Mouse (Mus musculus): Measurements from ENCODE around the gene Gdap1l1.
"Not testable (repeated sequence)": the region's sequence is repeated elsewhere in the genome, so short reads cannot be mapped to it uniquely, and the experiment has no call there.

The Gdap1l1 gene

GRCm38 (mm10) chr2:163438246-163438618, at the start of gene Gdap1l1:
Gene Gdap1l1 (plus strand): TSS chr2:163438476.
- DNase-seq: no peak

- DNase-seq: no peak
These were observed 45.8 kb upstream of the Gdap1l1 start for GRCm38 (mm10) chr2:163392436-163392835.

DNA sequence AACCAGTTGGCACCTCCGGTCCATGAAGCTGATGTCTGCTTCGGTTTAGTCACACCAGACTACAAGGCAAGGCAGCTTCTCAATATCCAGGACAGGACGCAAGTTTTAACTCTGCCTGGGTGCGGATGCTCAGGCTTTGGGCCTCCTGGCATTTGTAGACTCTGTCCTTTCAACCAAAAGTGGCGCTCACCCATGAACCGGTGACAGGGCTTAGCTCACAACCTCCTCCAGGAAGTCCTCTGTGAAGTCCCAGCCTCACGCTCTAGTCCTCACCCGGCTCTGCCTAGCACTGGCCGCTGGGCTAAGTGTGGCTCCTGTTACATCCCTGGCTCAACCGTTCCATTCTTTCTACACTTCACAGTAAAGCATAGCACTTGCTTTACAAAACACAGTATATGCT, 45.0 kb upstream of the Gdap1l1 start:
- no peak for DNase-seq

DNA sequence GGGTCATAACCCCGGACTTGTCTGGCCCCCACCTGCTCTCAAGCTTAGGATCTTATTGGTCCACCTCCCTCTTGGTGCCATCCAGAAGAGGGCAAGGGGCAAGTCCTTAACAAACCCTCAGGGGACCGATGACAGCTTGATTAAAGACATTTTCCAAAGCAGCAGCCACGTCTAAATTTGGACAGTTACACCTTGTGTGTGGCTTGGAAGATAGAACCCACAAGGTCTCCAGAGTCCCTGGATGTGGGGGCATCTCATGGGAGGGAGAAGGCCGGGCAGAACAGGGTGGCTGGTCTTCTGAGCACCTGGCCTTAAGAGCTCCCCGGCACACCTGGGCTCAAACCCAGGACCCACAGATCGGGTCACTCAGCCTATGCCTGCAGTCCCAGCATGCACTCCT, 44.3 kb upstream of the Gdap1l1 start:
- no peak for DNase-seq

DNA sequence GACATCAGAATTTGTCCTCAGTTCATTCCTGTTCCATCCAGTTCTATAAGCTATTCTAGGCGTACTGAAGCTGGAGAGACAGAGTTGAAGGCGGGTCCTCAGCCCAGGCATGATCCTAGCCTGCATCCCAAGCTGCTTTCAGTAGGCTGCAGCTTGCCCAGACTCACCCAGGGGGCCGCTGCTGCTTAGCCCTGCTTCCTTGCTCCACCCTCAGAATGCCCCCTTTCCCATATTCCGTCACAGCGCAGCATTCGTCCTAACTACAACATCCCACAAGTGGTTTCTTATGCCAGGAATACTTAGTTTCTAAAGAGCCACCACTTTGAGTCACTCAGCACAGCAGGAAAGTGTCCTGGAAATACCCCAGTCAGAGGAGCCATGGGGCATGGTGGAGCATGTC, 43.3 kb upstream of the Gdap1l1 start:
- no peak for DNase-seq

DNA sequence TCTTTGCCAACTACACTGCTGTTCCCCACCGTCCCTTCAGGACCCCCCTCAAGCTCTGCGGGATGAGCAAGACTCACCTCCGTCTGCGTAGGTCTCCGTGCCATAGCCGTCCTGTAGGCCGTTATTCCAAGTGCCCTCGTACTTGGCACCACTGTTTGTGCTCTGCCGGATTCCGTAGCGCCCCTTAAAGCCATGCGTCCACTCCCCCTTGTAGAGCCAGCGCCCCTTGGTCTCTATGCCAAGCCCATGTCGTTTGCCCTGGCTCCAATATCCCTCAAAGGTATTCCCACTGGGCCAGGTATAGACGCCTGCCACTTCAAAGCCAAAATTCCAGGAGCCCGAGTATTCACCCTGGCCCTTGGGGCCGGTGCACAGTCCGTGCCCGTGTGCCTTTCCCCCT, 41.2 kb upstream of the Gdap1l1 start:
- no peak for DNase-seq

GRCm38 (mm10) chr2:163397905-163398304, 40.4 kb upstream of the Gdap1l1 start, which contains the start of gene Jph2:
Gene Jph2 (minus strand): TSS chr2:163397993.
- peak; percentile 55 for DNase-seq

GRCm38 (mm10) chr2:163398770-163399169, 39.5 kb upstream of the Gdap1l1 start:
- DNase-seq: no peak

DNA sequence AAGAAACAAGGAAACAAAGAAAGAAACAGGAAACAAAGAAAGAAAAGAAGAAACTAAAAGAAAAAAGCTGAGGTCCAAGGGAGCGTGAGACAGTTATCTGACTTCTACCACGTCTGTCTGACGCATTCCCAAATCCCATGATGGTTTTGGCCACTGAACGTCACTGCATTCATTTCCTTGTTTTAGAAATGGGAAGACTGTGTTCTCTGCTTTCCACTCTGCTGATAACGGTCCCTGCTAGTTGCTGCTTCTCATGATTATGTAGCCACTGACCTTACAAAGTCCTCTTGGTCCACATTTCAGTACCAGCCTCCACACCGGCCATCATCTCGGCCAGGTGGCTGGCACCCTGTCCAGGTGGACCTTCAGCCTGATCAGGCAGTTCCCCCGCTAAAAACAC, 39.1 kb upstream of the Gdap1l1 start:
- DNase-seq: no peak

DNA sequence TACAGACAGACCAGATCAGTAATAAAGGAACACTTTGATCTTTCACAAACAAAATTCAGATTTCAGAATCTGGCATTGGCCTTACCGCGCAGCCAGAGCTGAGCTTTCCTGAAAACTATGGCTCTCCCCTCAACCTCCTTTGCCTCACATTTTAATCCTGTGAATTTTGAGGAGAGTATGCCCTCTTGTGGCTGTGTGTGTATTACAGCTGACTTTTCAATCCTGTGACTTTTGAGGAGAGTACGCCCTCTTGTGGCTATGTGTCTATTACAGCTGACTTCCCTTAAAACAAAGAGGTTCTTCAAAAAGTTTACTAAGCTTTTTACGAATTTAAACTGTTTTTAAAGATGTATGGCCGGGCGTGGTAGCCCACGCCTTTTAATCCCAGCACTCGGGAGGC, 37.1 kb upstream of the Gdap1l1 start:
- peak; percentile 95 for DNase-seq

GRCm38 (mm10) chr2:163404037-163404815, 34.0 kb upstream of the Gdap1l1 start:
- DNase-seq: no peak

- DNase-seq: no peak
These were observed 28.1 kb upstream of the Gdap1l1 start for GRCm38 (mm10) chr2:163410211-163410610.

DNA sequence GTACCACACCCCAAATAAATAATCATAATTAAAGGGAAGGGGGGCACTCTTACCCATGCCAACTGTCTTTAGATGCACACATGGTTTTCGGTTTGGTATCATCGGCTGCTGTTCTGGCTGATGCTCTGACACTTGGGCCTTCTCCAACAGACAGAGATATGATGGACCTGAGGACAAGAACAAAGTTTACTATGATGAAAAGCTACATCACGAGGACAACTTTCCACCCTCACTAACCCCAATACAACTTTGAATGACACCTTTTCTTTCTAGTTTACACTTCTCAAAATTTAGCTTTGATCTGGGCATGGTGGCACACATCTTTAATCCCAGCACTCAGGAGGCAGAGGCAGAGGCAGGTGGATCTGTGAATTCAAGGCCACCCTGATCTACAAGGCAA, 26.9 kb upstream of the Gdap1l1 start:
- not testable (repeated sequence) for DNase-seq

DNA sequence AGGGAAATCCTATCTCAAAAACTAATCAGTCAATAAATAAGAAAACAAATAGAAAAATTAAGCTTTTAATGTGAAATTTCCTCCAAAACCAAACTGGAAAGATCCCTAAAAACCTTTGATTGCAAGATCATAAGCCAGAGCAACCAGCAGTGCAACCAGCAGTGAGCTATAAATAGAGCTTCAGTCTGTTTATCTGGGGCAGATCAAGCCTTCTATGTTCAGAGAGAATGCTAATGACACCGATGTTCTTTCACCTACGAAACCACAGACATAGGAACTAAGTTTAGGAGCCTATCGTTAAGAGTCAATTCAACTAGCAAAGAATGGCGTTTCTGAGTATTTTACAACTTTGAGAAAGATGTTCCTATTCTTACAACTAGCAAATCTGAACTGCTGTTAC, 26.4 kb upstream of the Gdap1l1 start:
- no peak for DNase-seq

- no peak for DNase-seq
These were observed 25.9 kb upstream of the Gdap1l1 start for GRCm38 (mm10) chr2:163412419-163412818.

DNA sequence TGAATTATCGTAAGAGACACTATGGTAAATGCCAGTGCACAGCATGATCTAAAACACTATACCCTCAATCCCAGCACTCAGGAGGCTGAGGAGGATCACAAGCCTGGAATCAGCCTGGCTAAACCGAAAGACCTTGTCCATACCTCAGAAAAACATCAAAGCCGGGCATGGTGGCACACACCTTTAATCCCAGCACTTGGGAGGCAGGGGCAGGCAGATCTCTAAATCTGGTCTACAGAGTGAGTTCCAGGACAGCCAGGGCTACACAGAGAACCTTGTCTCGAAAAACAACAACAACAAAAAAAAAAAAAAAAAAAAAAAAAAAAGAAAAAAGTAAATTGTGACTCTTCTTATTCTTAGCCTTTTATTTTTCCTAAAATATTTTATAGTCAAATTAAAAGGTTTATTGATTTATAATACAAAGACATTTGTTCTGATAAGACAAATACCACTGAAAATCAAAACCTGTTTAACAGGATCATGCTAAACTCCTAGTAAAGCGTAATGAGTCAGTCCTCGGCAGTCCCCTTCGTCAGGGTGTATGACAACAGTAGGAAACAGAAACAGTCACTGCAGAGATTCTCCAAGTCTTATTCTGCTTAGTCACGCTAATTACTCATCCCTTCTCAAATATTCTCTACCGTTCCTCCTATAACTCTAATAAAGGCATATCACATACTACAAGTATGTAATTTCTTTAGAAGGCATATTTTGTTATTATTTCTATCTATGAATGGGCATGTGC, 25.3 kb upstream of the Gdap1l1 start:
- no peak for DNase-seq

GRCm38 (mm10) chr2:163417026-163417425, 21.2 kb upstream of the Gdap1l1 start:
- no peak for DNase-seq

DNA sequence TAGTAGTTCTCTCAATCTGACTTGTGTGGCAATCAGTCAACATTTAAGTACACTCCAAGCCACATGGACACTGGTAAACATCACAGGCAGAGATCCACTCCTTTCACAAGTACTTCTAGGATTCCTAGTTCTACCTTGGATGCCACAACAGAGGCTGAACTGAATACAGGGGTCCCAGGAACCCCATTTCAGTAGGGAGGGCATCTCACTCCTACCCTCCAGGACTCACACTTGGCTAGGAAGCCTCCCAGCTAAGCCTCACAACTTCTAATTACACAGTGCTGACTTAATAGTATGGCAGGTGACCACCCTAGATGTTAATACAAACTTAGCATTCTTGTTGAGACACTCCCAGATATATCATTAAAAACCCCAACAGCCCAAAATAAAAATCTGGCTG, 20.4 kb upstream of the Gdap1l1 start:
- DNase-seq: no peak

DNA sequence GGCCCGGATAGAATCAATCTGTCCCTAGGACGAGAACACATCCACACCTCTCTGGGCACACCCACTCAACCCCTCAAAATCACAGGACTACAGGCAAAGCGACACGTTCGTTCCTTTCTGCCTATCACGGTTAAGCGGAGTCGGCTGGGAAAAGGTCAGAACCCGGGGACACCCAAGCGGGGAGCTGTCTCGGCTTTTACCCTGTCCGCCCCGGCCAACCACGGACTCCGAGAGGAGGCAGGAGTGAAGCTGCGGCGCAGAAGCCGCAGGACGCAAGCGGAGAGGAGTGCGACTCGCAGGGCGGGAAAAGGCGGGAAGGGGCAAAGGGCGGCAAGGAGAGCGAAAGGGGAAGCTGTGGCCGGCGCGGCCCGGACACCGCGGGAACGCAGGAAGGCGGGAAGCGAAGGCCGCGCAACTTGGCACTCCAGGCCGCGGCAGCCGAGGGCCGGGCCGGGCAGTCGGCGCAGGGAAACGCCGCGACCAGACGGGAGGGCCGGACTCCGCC, 19.4 kb upstream of the Gdap1l1 start:
- peak; percentile 45 for DNase-seq

GRCm38 (mm10) chr2:163419346-163420045, 18.8 kb upstream of the Gdap1l1 start:
- peak; percentile 99 for DNase-seq

DNA sequence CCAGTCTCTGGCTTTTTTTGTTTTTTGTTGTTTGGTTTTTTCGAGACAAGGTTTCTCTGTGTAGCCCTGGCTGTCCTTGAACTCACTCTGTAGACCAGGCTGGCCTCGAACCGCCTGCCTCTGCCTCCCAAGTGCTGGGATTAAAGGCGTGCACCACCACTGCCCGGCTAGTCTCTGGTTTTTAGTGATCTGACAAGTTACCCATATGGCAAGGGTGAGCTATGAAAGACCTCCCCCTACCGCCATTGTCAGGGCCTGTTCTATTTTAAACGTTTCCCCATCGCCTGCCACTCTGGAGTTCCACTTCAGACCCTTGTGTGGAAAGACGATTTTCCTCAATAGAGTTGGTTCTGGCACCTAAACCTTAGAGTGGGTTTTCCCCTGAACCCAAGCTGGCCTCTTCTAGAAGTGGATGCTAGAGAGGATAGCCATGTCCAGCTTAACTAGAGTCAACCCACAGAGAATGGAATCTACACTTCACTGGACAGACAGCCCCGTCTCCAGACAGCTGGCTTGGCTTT, 17.9 kb upstream of the Gdap1l1 start:
- DNase-seq: peak; percentile 15

GRCm38 (mm10) chr2:163422895-163423660, 15.2 kb upstream of the Gdap1l1 start:
- peak; percentile 16 for DNase-seq

All from lung, postnatal 36 days (tissue).